Mouse (Mus musculus): ENCODE measurements around the gene Haus4.

Haus4 gene

GRCm38 (mm10) chr14:54572790-54573736, 18.6 kb upstream of the Haus4 start:
- peak; percentile 86 for DNase-seq

DNA sequence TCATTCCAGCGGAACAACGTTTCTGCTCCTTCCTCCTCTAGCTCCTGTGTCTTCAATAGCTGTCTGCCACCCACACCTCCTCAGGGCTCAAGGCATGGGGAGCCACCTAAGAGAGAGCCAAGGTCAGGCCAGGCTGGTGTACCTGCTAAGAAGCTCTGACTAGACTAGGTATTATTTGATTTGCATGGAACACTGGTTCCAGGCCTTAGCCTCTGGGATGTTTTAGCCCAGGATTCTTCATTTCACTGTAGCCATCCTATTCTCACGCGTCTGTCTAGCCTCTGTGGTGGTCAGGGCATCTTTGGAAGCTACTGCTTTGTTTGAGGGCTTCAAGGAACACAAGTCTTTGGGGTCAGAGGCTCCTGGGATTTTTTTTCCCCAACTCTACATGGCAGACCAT, 17.7 kb upstream of the Haus4 start:
- DNase-seq = no peak

- DNase-seq = peak; percentile 48
Measured at GRCm38 (mm10) chr14:54569451-54570392, 15.3 kb upstream of the Haus4 start.

GRCm38 (mm10) chr14:54568694-54569414, 14.4 kb upstream of the Haus4 start:
- DNase-seq = peak; percentile 87

DNA sequence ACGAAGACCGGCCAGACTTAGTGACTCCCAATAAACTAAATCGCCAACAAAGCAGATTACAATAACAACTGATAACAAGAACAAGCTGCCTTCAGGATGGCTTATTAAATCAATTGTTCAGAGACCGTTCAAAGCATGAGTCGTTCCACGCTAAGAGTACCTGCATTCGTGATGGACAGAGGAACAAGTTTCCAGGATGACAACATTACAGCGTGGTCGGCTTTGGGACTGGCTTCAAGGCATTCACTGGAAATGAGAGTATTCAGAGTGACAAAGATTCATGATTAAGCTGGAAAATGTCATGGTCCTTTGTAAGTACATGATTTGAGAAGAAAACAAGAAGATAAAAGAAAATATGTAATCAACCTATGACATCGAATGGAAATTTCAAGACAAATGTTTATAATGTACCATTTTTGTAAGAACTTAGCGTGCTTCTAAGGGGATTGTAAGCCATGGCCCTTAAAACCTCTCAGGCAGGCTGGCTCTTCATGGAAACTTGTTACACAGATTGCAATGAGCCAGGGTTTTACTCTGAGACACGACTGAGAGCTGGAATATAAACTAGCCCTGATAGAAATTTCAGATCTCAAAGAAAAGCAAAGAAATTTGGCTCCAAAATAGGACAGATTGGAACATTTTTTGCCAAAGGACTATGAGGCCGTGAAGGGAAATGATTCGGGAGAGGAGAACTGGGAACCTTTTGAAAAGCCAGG, 6.3 kb upstream of the Haus4 start:
- DNase-seq = no peak

GRCm38 (mm10) chr14:54557330-54557729, 2.9 kb upstream of the Haus4 start:
- no peak for DNase-seq

DNA sequence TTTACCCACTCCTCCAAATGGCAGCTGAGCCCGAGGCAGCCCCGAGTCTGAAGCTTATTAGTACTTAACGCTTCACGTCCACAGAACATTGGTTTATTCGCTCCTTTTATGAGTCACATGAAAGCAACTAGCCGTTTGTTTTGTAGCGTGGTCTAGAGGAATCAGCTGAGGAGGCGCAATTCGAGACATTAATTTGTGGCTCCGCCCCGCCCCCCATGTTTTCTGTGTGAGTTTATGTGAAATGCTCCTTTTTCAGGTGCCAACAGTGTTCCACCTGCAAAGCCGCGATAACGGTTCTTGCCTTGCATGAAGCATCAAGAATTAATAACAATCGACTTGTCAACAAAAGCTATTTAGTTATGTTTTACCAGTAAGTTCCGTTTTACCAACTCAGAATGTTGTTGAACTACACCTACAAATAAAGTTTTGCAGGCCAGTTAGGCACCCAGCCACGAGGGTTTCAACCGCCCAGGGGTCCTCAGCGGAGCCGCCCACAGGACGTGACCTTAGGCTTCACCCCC, 902 bp downstream of the Haus4 start:
- DNase-seq = peak; percentile 58

DNA sequence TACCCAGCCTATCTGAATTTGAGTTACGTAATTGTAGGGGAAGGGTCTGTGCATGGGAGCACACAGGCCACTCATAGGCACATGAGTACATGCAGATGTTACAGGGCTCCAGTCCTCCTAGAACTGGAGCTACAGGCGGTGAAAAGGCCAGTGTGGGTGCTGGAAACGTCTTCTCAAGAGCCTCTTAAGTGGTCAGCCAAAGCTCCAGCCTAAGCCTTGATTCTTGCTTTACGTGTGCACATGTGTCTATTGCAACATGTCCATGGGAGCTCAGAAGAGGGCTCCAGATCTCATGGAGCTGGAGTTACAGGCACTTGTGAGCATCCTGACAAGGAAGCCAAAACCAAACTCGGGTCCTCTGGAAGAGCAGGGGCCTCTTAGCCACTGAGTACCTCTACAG, 9.7 kb downstream of the Haus4 start:
- no peak for DNase-seq

DNA sequence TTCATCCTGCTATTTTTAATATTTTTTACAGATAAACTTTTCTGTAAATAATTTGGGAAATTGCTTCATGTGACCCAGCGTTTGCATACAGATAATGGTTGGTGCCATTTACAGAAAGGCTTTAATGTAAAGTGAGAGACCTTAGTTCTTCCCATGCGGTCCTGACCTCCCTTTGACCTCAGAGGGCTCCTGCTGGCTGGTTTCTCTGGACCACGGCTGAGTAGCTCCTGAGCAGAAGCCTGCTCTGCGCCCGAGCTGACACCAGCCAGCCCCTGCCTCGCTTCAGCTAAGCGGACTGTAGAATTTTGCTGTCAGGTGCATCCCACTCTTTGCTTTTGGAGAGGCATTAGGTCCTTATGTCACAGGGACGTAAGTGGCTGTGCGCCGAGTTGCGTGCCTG, 13.6 kb downstream of the Haus4 start:
- DNase-seq = no peak

GRCm38 (mm10) chr14:54538580-54538979, 15.8 kb downstream of the Haus4 start:
- no peak for DNase-seq

- DNase-seq = peak; percentile 90
Measured at GRCm38 (mm10) chr14:54528446-54529111, 25.8 kb downstream of the Haus4 start.

- DNase-seq = no peak
Measured at GRCm38 (mm10) chr14:54528007-54528393, 26.4 kb downstream of the Haus4 start.

DNA sequence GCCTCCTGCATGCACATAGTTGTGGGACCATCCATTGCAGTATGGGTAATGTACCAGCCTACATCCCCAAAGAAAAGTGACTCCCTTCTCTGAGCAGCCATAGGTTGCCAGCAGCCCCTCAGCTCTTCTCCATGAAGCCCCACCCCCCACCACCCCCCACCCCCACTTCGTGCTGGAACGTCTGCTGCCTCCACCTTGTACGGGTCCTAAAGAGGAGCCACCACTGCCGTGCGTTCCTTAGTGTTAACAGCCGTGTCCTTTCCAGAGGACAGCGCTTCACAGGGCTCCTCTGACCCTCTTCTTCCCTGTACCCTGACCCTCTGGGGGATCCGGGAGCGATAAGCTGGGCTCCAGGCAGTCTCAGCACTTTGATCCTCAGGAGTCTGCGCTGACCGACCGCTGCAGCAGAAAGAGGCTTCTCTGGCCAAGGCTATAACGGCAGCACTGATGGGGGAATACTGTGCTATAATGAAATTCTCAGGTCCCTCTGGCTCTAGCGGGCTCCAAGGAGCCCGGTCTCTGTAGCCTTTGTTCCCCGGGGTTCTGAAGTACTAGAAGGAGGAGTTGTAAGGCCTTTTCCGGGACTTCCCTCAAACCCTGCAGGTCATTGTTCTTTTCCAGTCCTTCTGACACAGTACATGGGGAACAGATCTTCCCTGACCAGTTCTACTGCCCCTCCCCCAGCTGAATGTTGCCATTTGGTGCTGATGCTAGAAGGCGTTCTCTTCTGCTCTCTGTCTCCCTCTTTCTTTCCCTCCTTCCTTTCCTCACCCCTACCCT, 27.0 kb downstream of the Haus4 start:
- peak; percentile 62 for DNase-seq

- DNase-seq = no peak
Measured at GRCm38 (mm10) chr14:54523600-54523999, 30.8 kb downstream of the Haus4 start.

GRCm38 (mm10) chr14:54516710-54517310, 37.6 kb downstream of the Haus4 start:
- no peak for DNase-seq

- DNase-seq = no peak
Measured at GRCm38 (mm10) chr14:54509774-54510173, 44.6 kb downstream of the Haus4 start.

DNA sequence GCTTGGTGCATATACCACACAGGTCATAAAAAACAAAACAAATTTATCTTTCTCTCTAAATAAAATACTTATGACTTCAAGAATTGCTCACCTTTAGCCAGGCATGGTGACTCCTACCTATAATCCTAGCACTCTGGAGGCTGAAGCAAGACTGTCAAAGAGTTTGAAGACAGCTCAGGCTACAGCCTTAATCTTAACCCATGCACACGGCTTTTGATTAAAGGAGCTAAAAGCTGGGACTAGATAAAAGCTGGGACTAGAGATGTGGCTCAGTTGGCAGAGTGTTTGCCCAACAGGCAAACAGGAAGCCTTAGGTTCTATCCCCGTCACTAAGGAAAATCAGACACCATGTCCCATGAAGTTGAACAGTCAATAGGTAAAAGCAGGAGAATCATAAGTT, 51.3 kb downstream of the Haus4 start:
- DNase-seq = no peak

DNA sequence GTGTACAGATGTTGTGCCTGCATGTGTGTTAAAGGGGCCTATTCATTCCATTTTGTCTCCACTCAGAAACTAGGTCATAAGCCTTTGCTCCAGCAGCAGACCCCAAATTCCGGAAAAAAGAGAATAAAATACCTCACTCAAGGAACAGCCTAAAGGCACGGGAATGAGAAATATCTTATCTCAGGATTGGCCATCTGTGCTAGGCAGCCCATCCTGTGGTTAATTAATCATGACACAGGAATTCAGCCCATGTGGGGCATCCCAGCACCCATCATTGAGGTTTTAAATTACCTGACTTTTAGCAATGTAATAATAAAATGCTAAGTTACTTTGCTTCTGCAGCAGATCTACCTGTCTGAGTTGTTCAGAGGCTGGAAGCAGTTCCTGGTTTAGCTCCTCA, 53.1 kb downstream of the Haus4 start:
- DNase-seq = no peak

DNA sequence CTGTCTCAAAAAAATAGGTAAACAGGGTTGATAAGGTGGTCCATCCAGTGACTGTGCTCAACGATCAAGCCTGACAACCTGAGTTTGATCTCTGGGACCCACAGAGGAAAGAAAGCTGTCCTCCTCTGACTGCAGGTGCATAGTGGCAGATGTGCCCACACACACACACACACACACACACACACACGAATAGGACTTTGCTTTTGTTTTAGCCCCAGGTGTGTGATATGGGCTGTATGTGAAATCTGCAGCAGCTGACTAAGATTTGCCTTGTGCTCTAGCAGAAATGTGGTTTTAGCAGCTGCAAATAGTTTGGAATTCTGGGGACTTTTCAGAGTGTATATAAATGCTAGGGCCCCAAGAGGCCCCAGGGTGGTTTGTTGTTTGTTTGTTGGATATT, 55.1 kb downstream of the Haus4 start:
- no peak for DNase-seq

GRCm38 (mm10) chr14:54496706-54497105, 57.7 kb downstream of the Haus4 start:
- DNase-seq = no peak

Measured in kidney, postnatal 10 days (tissue).